Mouse (Mus musculus) myocyte (in vitro differentiated cells): ENCODE measurements at regions not wholly inside any gene's neighbourhood (a gene's known extent, or its start where the extent isn't known, plus 50 kb on each side); places are given as distances from the start of the nearest gene placed in this dataset.

ENCODE experiments used
- E2F4 ChIP-seq: IDR thresholded peaks from one replicate; pipeline ENCODE4 v1.6.1; 2011; ENCODE audit warnings: mild to moderate bottlenecking, control low read depth, moderate library complexity; ENCODE audit not compliant: insufficient read depth
- MYOD1 ChIP-seq, 3 experiments: IDR thresholded peaks; one replicate each; pipeline ENCODE4 v1.6.1; 2011; ENCODE audit warnings: control low read depth in 2 of 3, low read depth in 2 of 3, mild to moderate bottlenecking in 2 of 3, moderate library complexity in 1 of 3; ENCODE audit not compliant: insufficient read length in 2 of 3, control insufficient read depth in 1 of 3
- POLR2A ChIP-seq: IDR thresholded peaks from one replicate; pipeline ENCODE4 v1.6.1; 2011; ENCODE audit warnings: low read depth, mild to moderate bottlenecking, control low read depth, moderate library complexity; ENCODE audit not compliant: insufficient read length
- POLR2AphosphoS2 ChIP-seq: IDR thresholded peaks from one replicate; pipeline ENCODE4 v1.6.1; 2011; ENCODE audit warnings: low read depth, control low read depth; ENCODE audit not compliant: insufficient read length
- REST ChIP-seq: IDR thresholded peaks from one replicate; pipeline ENCODE4 v1.6.1; 2011; ENCODE audit warnings: mild to moderate bottlenecking, control low read depth, moderate library complexity; ENCODE audit not compliant: insufficient read depth, insufficient read length
- TCF12 ChIP-seq: IDR thresholded peaks from one replicate; pipeline ENCODE4 v1.6.1; 2011; ENCODE audit warnings: mild to moderate bottlenecking, control low read depth; ENCODE audit not compliant: poor library complexity, insufficient read depth, severe bottlenecking
- USF1 ChIP-seq: IDR thresholded peaks from one replicate; pipeline ENCODE4 v1.6.1; 2011; ENCODE audit warnings: low read depth, mild to moderate bottlenecking, control low read depth, moderate library complexity

DNA sequence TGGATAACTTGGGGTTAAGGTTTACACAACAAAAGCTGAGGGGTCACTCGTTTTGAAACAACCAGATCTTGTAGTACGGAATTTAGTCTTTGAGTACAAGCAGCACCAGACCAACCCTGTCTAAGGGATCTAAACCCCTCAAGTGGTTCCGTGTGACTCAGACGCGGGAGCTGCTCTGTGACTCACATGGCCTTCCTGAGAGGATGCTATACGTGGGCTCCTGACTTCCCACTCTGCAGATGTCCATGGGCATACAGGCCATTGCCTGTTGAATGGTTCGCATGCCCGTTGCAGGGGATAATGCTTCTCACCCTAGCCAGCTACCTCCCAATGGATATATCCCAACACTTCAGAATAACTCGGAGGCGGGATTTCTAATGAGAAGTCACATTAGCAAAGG lies 86.5 kb downstream of the Tpra1 start:
- no peak for TF ChIP-seq POLR2A
- no peak for TF ChIP-seq TCF12
- no peak for TF ChIP-seq MYOD1 (IDR thresholded peaks at IDR 0.05; ENCODE audit: control insufficient read depth in 1 of 3, insufficient read length in 2 of 3, low read depth in 2 of 3)
- TF ChIP-seq USF1: no peak
- TF ChIP-seq E2F4: no peak
- no peak for TF ChIP-seq REST
- TF ChIP-seq POLR2AphosphoS2: no peak
